Mouse (Mus musculus) embryonic facial prominence, embryonic 14.5 days (tissue): ENCODE data around the gene Aqp2. TPM values are rescaled to one million over a fixed set of nuclear protein-coding genes. Genes with fewer than 3 reads are reported as not detected.

ENCODE experiments used
- ATAC-seq: fragments of 200-750 bp; cut with Nextera tagmentation; 2 replicates; pipeline ENCODE4 v1.8.0; 2017; ENCODE audit warnings: low read depth, moderate number of reproducible peaks, moderate TSS enrichment
- DNase-seq: peaks from one replicate; pipeline ENCODE4 v3.0.0-alpha.2; 2015; ENCODE audit warnings: low spot score
- H3K27ac ChIP-seq: fragments of 300-500 bp; sonication (generic); replicated peaks from 2 replicates; pipeline ENCODE4 v1.5.1; 2014; ENCODE audit warnings: low read depth, mild to moderate bottlenecking, low read length, moderate library complexity
- H3K27me3 ChIP-seq: fragments of 300-500 bp; sonication (generic); replicated peaks from 2 replicates; pipeline ENCODE4 v1.6.1; 2014; ENCODE audit warnings: low read length; ENCODE audit not compliant: control insufficient read depth, insufficient read depth
- H3K36me3 ChIP-seq: fragments of 300-500 bp; sonication (generic); 2 replicates; pipeline ENCODE4 v1.6.1; 2014; ENCODE audit warnings: low read length, mixed read lengths; ENCODE audit not compliant: control insufficient read depth, insufficient read depth
- H3K4me1 ChIP-seq: fragments of 300-500 bp; sonication (generic); 2 replicates; pipeline ENCODE4 v1.6.1; 2014; ENCODE audit warnings: antibody characterized with exemption, low read length; ENCODE audit not compliant: control insufficient read depth, insufficient read depth
- H3K4me2 ChIP-seq: fragments of 300-500 bp; sonication (generic); 2 replicates; pipeline ENCODE4 v1.6.1; 2014; ENCODE audit warnings: low read depth, mild to moderate bottlenecking, low read length, moderate library complexity, mixed read lengths
- H3K4me3 ChIP-seq: fragments of 300-500 bp; sonication (generic); 2 replicates; pipeline ENCODE4 v1.5.1; 2014; ENCODE audit warnings: low read depth, mild to moderate bottlenecking, low read length
- H3K9ac ChIP-seq: fragments of 300-500 bp; sonication (generic); 2 replicates; pipeline ENCODE4 v1.6.1; 2014; ENCODE audit warnings: low read depth, mild to moderate bottlenecking, low read length, moderate library complexity, mixed read lengths
- H3K9me3 ChIP-seq: fragments of 300-500 bp; sonication (generic); 2 replicates; pipeline ENCODE4 v1.6.1; 2016; ENCODE audit warnings: low read length; ENCODE audit not compliant: control insufficient read depth
- WGBS: fragments of 180-500 bp; shearing (Covaris S2); extraction: QIAGEN DNeasy Blood & Tissue Kit; methylation state at CpG from one replicate; pipeline ENCODE4 v1.1.7; 2014; 5-methylcytosine and 5-hydroxymethylcytosine counted together
- polyA plus RNA-seq: library from polyadenylated mRNA; unstranded; fragments of >200 nt; fragmentation: Nextera tagmentation; extraction: Ambion mirVana; gene quantifications from 2 replicates; pipeline ENCODE4 v1.2.1, GENCODE M21; 2014

The Aqp2 gene
- polyA plus RNA-seq, 1 experiment from 2014 or later = 0.11 TPM

- H3K4me1 ChIP-seq = 0 out of 2 replicates have a peak, but pooled peaks cover 4% of the 10 kb centered on the region
- H3K36me3 ChIP-seq = no peaks in the 10 kb centered on the region
- DNase-seq (no peak), ATAC-seq (no peak)
- H3K27me3 ChIP-seq = peaks cover 75% of the 10 kb centered on the region
- H3K4me3 ChIP-seq = no peak overlapping the region
- H3K4me2 ChIP-seq = no peak overlapping the region
- H3K27ac ChIP-seq = no peak overlapping the region
- no peaks in the 10 kb centered on the region for H3K9me3 ChIP-seq
- no peak overlapping the region for H3K9ac ChIP-seq
- WGBS = 78% methylated on average over 10 of the region's 10 CpGs
Observed at GRCm38 (mm10) chr15:99594951-99595350, 16.1 kb downstream of the Aqp2 start.

GRCm38 (mm10) chr15:99596056-99596687 lies 17.3 kb downstream of the Aqp2 start:
- H3K4me3 ChIP-seq = no peak overlapping the region
- no peak overlapping the region for H3K4me2 ChIP-seq
- no peaks in the 10 kb centered on the region for H3K4me1 ChIP-seq
- no peaks in the 10 kb centered on the region for H3K9me3 ChIP-seq
- ATAC-seq (peak; percentile 92), DNase-seq (peak; percentile 86)
- no peaks in the 10 kb centered on the region for H3K36me3 ChIP-seq
- no peak overlapping the region for H3K27ac ChIP-seq
- H3K9ac ChIP-seq = no peak overlapping the region
- WGBS = 0% methylated on average over 7 of the region's 7 CpGs
- H3K27me3 ChIP-seq = peaks cover 76% of the 10 kb centered on the region

DNA sequence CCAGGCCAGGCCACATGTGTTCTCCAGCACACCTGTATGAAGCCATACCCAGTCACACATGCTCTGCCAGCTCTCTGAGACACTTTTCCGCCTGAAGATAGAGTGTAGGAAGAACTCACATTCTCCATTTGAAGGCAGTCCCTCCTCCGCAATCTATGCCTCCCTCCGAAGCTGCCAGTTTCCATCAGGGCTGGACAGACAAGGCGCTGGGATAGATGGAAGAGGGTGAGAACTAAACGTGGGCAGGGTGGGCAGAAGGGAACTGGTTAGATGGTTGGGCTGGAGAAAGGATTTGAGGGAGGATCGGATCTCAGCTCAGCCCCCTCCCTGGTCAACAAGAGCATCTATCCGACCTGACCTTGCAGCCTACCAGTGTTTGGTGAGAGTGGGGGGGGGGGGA lies 18.0 kb downstream of the Aqp2 start:
- Histone ChIP-seq H3K27ac (no peak overlapping the region), H3K4me3 (no peak overlapping the region), H3K36me3 (no peaks in the 10 kb centered on the region), H3K9me3 (no peaks in the 10 kb centered on the region), H3K4me2 (no peak overlapping the region), H3K4me1 (no peaks in the 10 kb centered on the region), H3K9ac (no peak overlapping the region), H3K27me3 (peaks cover 74% of the 10 kb centered on the region)
- 55% methylated on average over 7 of the region's 7 CpGs for WGBS
- no peak for ATAC-seq
- DNase-seq = no peak

- Histone ChIP-seq H3K4me3 (no peak overlapping the region), H3K9me3 (no peaks in the 10 kb centered on the region), H3K4me1 (no peaks in the 10 kb centered on the region), H3K4me2 (no peak overlapping the region), H3K9ac (no peak overlapping the region), H3K27me3 (peaks cover 66% of the 10 kb centered on the region), H3K27ac (no peak overlapping the region), H3K36me3 (no peaks in the 10 kb centered on the region)
- no peak for ATAC-seq
- DNase-seq = no peak
- WGBS = 41% methylated on average over 8 of the region's 8 CpGs
Observed at GRCm38 (mm10) chr15:99597596-99597995, 18.7 kb downstream of the Aqp2 start.

- peaks cover 59% of the 10 kb centered on the region for H3K27me3 ChIP-seq
- no peak for DNase-seq
Observed at GRCm38 (mm10) chr15:99599245-99600070, 20.6 kb downstream of the Aqp2 start.

GRCm38 (mm10) chr15:99600986-99601822 lies 22.3 kb downstream of the Aqp2 start, which contains the start of gene Aqp6:
Gene Aqp6 (plus strand): TSS chr15:99601400.
- H3K27me3 ChIP-seq = peaks cover 50% of the 10 kb centered on the region
- H3K4me2 ChIP-seq = no peak within 1 kb of the TSS
- ATAC-seq (no peak), DNase-seq (no peak)
- 0 out of 2 replicates have a peak within 1 kb of the TSS, but pooled peaks have one; percentile 14 for H3K9ac ChIP-seq
- no peak within 1 kb of the TSS for H3K27ac ChIP-seq
- H3K9me3 ChIP-seq = no peaks in the 10 kb centered on the region
- H3K36me3 ChIP-seq = no peaks in the 10 kb centered on the region
- no peak within 1 kb of the TSS for H3K4me3 ChIP-seq
- 51% methylated on average over 19 of the region's 22 CpGs for WGBS
- no peaks in the 10 kb centered on the region for H3K4me1 ChIP-seq

More at GRCm38 (mm10) chr15:99599245-99600070, 20.6 kb downstream of the Aqp2 start:
- H3K9ac ChIP-seq = 0 out of 2 replicates have a peak overlapping the region, but pooled peaks have one; percentile 5
- no peaks in the 10 kb centered on the region for H3K36me3 ChIP-seq
- no peaks in the 10 kb centered on the region for H3K9me3 ChIP-seq
- no peak overlapping the region for H3K27ac ChIP-seq
- 57% methylated on average over 17 of the region's 17 CpGs for WGBS
- H3K4me2 ChIP-seq = no peak overlapping the region
- ATAC-seq = no peak
- H3K4me3 ChIP-seq = no peak overlapping the region
- no peaks in the 10 kb centered on the region for H3K4me1 ChIP-seq

- DNase-seq (no peak), ATAC-seq (no peak)
- Histone ChIP-seq H3K27me3 (peaks cover 50% of the 10 kb centered on the region), H3K4me2 (no peak overlapping the region), H3K27ac (no peak overlapping the region), H3K9ac (0 out of 2 replicates have a peak overlapping the region, but pooled peaks have one; percentile 14), H3K4me3 (no peak overlapping the region), H3K4me1 (no peaks in the 10 kb centered on the region), H3K9me3 (no peaks in the 10 kb centered on the region), H3K36me3 (no peaks in the 10 kb centered on the region)
- 33% methylated on average over 5 of the region's 5 CpGs for WGBS
Observed at GRCm38 (mm10) chr15:99601823-99602120, 22.9 kb downstream of the Aqp2 start.

GRCm38 (mm10) chr15:99602206-99602820 lies 23.5 kb downstream of the Aqp2 start:
- DNase-seq = no peak
- peaks cover 48% of the 10 kb centered on the region for H3K27me3 ChIP-seq

More at GRCm38 (mm10) chr15:99602206-99602820, 23.5 kb downstream of the Aqp2 start:
- 61% methylated on average over 17 of the region's 17 CpGs for WGBS
- ATAC-seq = no peak
- Histone ChIP-seq H3K36me3 (no peaks in the 10 kb centered on the region), H3K4me2 (no peak overlapping the region), H3K9ac (no peak overlapping the region), H3K9me3 (no peaks in the 10 kb centered on the region), H3K4me3 (no peak overlapping the region), H3K27ac (no peak overlapping the region), H3K4me1 (peaks cover 3% of the 10 kb centered on the region)
